Mouse (Mus musculus): Measurements from ENCODE around the gene Shc4. TPM values are rescaled to one million over a fixed set of nuclear protein-coding genes. Genes with fewer than 3 reads are reported as not detected.

Shc4 gene
- polyA plus RNA-seq, 1 experiment from 2014 or later, result 3.0 TPM

- Histone ChIP-seq H3K4me3 (ENCODE audit: low read depth, low read length) (no peak overlapping the region), H3K36me3 (ENCODE audit: control insufficient read depth, insufficient read depth, low read length) (no peaks in the 10 kb centered on the region), H3K9ac (ENCODE audit: low read depth, low read length) (no peak overlapping the region), H3K9me3 (replicated peaks; ENCODE audit: control insufficient read depth, low read length, poor library complexity, severe bottlenecking) (no peaks in the 10 kb centered on the region), H3K27me3 (ENCODE audit: control insufficient read depth, insufficient read depth, low read depth, low read length) (no peaks in the 10 kb centered on the region), H3K27ac (ENCODE audit: low read length) (no peak overlapping the region), H3K4me2 (ENCODE audit: low read length) (no peak overlapping the region), H3K4me1 (ENCODE audit: control insufficient read depth, insufficient read depth, low read length) (peaks cover 7% of the 10 kb centered on the region)
- WGBS, result 89% methylated on average over 2 of the region's 2 CpGs
- no peak for ATAC-seq
Observed at GRCm38 (mm10) chr2:125701606-125702005, 22.3 kb downstream of the Shc4 start.

GRCm38 (mm10) chr2:125696219-125696618, 27.7 kb downstream of the Shc4 start:
- H3K9ac ChIP-seq (ENCODE audit: low read depth, low read length), result no peak overlapping the region
- no peak for ATAC-seq

GRCm38 (mm10) chr2:125694798-125695197, 29.1 kb downstream of the Shc4 start:
- no peak overlapping the region for H3K4me3 ChIP-seq (ENCODE audit: low read depth, low read length)
- WGBS, result 89% methylated on average over 2 of the region's 2 CpGs
- H3K27ac ChIP-seq (ENCODE audit: low read length), result no peak overlapping the region
- no peaks in the 10 kb centered on the region for H3K27me3 ChIP-seq (ENCODE audit: control insufficient read depth, insufficient read depth, low read depth, low read length)
- H3K9me3 ChIP-seq (replicated peaks; ENCODE audit: control insufficient read depth, low read length, poor library complexity, severe bottlenecking), result no peaks in the 10 kb centered on the region
- no peaks in the 10 kb centered on the region for H3K4me1 ChIP-seq (ENCODE audit: control insufficient read depth, insufficient read depth, low read length)
- H3K9ac ChIP-seq (ENCODE audit: low read depth, low read length), result no peak overlapping the region
- no peak overlapping the region for H3K4me2 ChIP-seq (ENCODE audit: low read length)
- H3K36me3 ChIP-seq (ENCODE audit: control insufficient read depth, insufficient read depth, low read length), result no peaks in the 10 kb centered on the region
- ATAC-seq, result no peak

More at GRCm38 (mm10) chr2:125696219-125696618, 27.7 kb downstream of the Shc4 start:
- WGBS, result 42% methylated on average over 2 of the region's 2 CpGs
- Histone ChIP-seq H3K4me1 (ENCODE audit: control insufficient read depth, insufficient read depth, low read length) (no peaks in the 10 kb centered on the region), H3K4me2 (ENCODE audit: low read length) (no peak overlapping the region), H3K9me3 (replicated peaks; ENCODE audit: control insufficient read depth, low read length, poor library complexity, severe bottlenecking) (no peaks in the 10 kb centered on the region), H3K4me3 (ENCODE audit: low read depth, low read length) (no peak overlapping the region), H3K36me3 (ENCODE audit: control insufficient read depth, insufficient read depth, low read length) (no peaks in the 10 kb centered on the region), H3K27ac (ENCODE audit: low read length) (no peak overlapping the region), H3K27me3 (ENCODE audit: control insufficient read depth, insufficient read depth, low read depth, low read length) (no peaks in the 10 kb centered on the region)

- 82% methylated on average over 2 of the region's 2 CpGs for WGBS
- ATAC-seq, result no peak
- H3K27me3 ChIP-seq (ENCODE audit: control insufficient read depth, insufficient read depth, low read depth, low read length), result no peaks in the 10 kb centered on the region
- H3K9me3 ChIP-seq (replicated peaks; ENCODE audit: control insufficient read depth, low read length, poor library complexity, severe bottlenecking), result no peaks in the 10 kb centered on the region
- H3K4me2 ChIP-seq (ENCODE audit: low read length), result no peak overlapping the region
- no peaks in the 10 kb centered on the region for H3K4me1 ChIP-seq (ENCODE audit: control insufficient read depth, insufficient read depth, low read length)
- H3K27ac ChIP-seq (ENCODE audit: low read length), result no peak overlapping the region
- no peaks in the 10 kb centered on the region for H3K36me3 ChIP-seq (ENCODE audit: control insufficient read depth, insufficient read depth, low read length)
- H3K9ac ChIP-seq (ENCODE audit: low read depth, low read length), result no peak overlapping the region
- no peak overlapping the region for H3K4me3 ChIP-seq (ENCODE audit: low read depth, low read length)
Observed at GRCm38 (mm10) chr2:125692010-125692409, 31.9 kb downstream of the Shc4 start.

- no peaks in the 10 kb centered on the region for H3K27me3 ChIP-seq (ENCODE audit: control insufficient read depth, insufficient read depth, low read depth, low read length)
- H3K9ac ChIP-seq (ENCODE audit: low read depth, low read length), result no peak overlapping the region
- no peak for ATAC-seq
- WGBS, result 58% methylated on average over 9 of the region's 9 CpGs
- H3K27ac ChIP-seq (ENCODE audit: low read length), result peak overlapping the region; percentile 28; the same call in 1 of the 2 replicates
- H3K4me3 ChIP-seq (ENCODE audit: low read depth, low read length), result no peak overlapping the region
- no peaks in the 10 kb centered on the region; the same call in 1 of the 2 replicates for H3K4me1 ChIP-seq (ENCODE audit: control insufficient read depth, insufficient read depth, low read length)
- no peaks in the 10 kb centered on the region for H3K9me3 ChIP-seq (replicated peaks; ENCODE audit: control insufficient read depth, low read length, poor library complexity, severe bottlenecking)
- no peaks in the 10 kb centered on the region for H3K36me3 ChIP-seq (ENCODE audit: control insufficient read depth, insufficient read depth, low read length)
- H3K4me2 ChIP-seq (ENCODE audit: low read length), result no peak overlapping the region
Observed at GRCm38 (mm10) chr2:125685441-125686150, 38.4 kb downstream of the Shc4 start.

GRCm38 (mm10) chr2:125684559-125685440, 39.1 kb downstream of the Shc4 start:
- H3K9ac ChIP-seq (ENCODE audit: low read depth, low read length), result no peak overlapping the region
- H3K4me3 ChIP-seq (ENCODE audit: low read depth, low read length), result no peak overlapping the region
- 57% methylated on average over 10 of the region's 10 CpGs for WGBS
- no peak for ATAC-seq
- no peaks in the 10 kb centered on the region for H3K9me3 ChIP-seq (replicated peaks; ENCODE audit: control insufficient read depth, low read length, poor library complexity, severe bottlenecking)
- H3K27me3 ChIP-seq (ENCODE audit: control insufficient read depth, insufficient read depth, low read depth, low read length), result no peaks in the 10 kb centered on the region
- H3K27ac ChIP-seq (ENCODE audit: low read length), result peak overlapping the region; percentile 28; the same call in 1 of the 2 replicates
- no peak overlapping the region for H3K4me2 ChIP-seq (ENCODE audit: low read length)
- H3K4me1 ChIP-seq (ENCODE audit: control insufficient read depth, insufficient read depth, low read length), result no peaks in the 10 kb centered on the region; the same call in 1 of the 2 replicates
- no peaks in the 10 kb centered on the region for H3K36me3 ChIP-seq (ENCODE audit: control insufficient read depth, insufficient read depth, low read length)

GRCm38 (mm10) chr2:125683895-125684294, 40.1 kb downstream of the Shc4 start:
- H3K9me3 ChIP-seq (replicated peaks; ENCODE audit: control insufficient read depth, low read length, poor library complexity, severe bottlenecking), result no peaks in the 10 kb centered on the region
- no peak overlapping the region for H3K9ac ChIP-seq (ENCODE audit: low read depth, low read length)
- ATAC-seq, result no peak
- H3K4me2 ChIP-seq (ENCODE audit: low read length), result no peak overlapping the region
- H3K4me1 ChIP-seq (ENCODE audit: control insufficient read depth, insufficient read depth, low read length), result no peaks in the 10 kb centered on the region; the same call in 1 of the 2 replicates
- WGBS, result 92% methylated on average over 7 of the region's 7 CpGs
- H3K36me3 ChIP-seq (ENCODE audit: control insufficient read depth, insufficient read depth, low read length), result no peaks in the 10 kb centered on the region
- no peak overlapping the region for H3K27ac ChIP-seq (ENCODE audit: low read length)
- no peaks in the 10 kb centered on the region for H3K27me3 ChIP-seq (ENCODE audit: control insufficient read depth, insufficient read depth, low read depth, low read length)
- no peak overlapping the region for H3K4me3 ChIP-seq (ENCODE audit: low read depth, low read length)

- Histone ChIP-seq H3K27ac (ENCODE audit: low read length) (no peak overlapping the region), H3K4me2 (ENCODE audit: low read length) (no peak overlapping the region), H3K9me3 (replicated peaks; ENCODE audit: control insufficient read depth, low read length, poor library complexity, severe bottlenecking) (no peaks in the 10 kb centered on the region), H3K4me3 (ENCODE audit: low read depth, low read length) (no peak overlapping the region), H3K36me3 (ENCODE audit: control insufficient read depth, insufficient read depth, low read length) (no peaks in the 10 kb centered on the region), H3K4me1 (ENCODE audit: control insufficient read depth, insufficient read depth, low read length) (no peaks in the 10 kb centered on the region; the same call in 1 of the 2 replicates), H3K9ac (ENCODE audit: low read depth, low read length) (no peak overlapping the region), H3K27me3 (ENCODE audit: control insufficient read depth, insufficient read depth, low read depth, low read length) (no peaks in the 10 kb centered on the region)
- WGBS, result 81% methylated on average over 9 of the region's 9 CpGs
- ATAC-seq, result no peak
Observed at GRCm38 (mm10) chr2:125681811-125682210, 42.1 kb downstream of the Shc4 start.

Measured in midbrain, embryonic 16.5 days (tissue).